Comparison of ENCODE assay signal across 7 mouse cellular contexts in the genomic region with DNA sequence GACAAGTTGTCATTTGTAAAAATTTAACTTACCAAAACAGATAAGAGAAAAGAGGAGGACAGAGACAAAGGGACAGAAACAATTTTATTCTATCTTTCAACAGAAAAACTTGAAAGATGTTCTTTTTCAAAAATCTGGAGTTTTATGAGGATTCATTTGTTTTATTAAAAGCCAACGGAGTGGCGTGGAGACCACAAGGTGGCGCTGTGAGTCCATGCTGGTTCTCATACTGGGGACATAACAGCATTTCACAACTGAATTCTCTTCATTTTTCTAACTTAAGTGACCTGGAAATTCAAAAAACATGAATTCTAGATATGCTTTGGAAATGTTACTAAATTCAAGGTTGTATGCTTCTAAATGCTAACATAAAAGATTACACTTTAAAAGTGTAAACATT. TPM values are rescaled to one million over a fixed set of nuclear protein-coding genes. Genes with fewer than 3 reads are reported as not detected.
DNase-seq lines count a peak whose midpoint lies in the region; TF ChIP-seq lines count a peak whose summit lies in the region.

No protein-coding gene starts in this region.

- TF ChIP-seq POLR2A in brain, embryonic 14.5 days (IDR thresholded peaks at IDR 0.05; ENCODE audit: borderline replicate concordance, extremely low read depth, insufficient read depth, insufficient read length, poor library complexity, severe bottlenecking): no peak

- peak; percentile 41 for DNase-seq in layer of hippocampus, adult 11-12 months (ENCODE audit: low spot score)
- DNase-seq in layer of hippocampus, adult 9-11 months: no peak
- DNase-seq in MEL-GATA-1-ER (ENCODE audit: extremely low read depth, low read depth): peak; percentile 18
- peak; percentile 75 for DNase-seq in brain, embryonic 14.5 days (ENCODE audit: low read depth)
- peak; percentile 68 for DNase-seq in gastrocnemius, postnatal 14 days
- peak; percentile 57 for DNase-seq in left cerebral cortex, postnatal 4 days
- DNase-seq in retina, postnatal 1 day: peak; percentile 55

- intact Hi-C loops in gastrocnemius, postnatal 14 days (cut with DNase I; ENCODE audit: low total_unique reads): no loop called here
- intact Hi-C loops in left cerebral cortex, postnatal 4 days (cut with DNase I): no loop called here

- peak; percentile 85; the same call in 1 of the 2 replicates for TF ChIP-seq CTCF in brain, embryonic 14.5 days (IDR thresholded peaks at IDR 0.05; ENCODE audit: borderline replicate concordance, extremely low read depth, insufficient read depth, insufficient read length)

RNA-seq across cellular contexts. Expression of gene Cep44, which starts 20.5 kb away (rescaled TPM):
- polyA plus RNA-seq in brain, embryonic 14.5 days (2012; rRNA removed): 27.3 and 35.8 TPM in 2 replicates
- 1 to 10 TPM; 7.7 to 9.3 TPM for total RNA-seq in gastrocnemius, postnatal 14 days (2021)
- total RNA-seq in left cerebral cortex, postnatal 4 days (2021): 10 to 100 TPM; 23.5 to 26.0 TPM

RNA-seq across cellular contexts. Expression of gene Fbxo8, which starts 20.5 kb away (rescaled TPM):
- polyA plus RNA-seq in brain, embryonic 14.5 days (2012; rRNA removed): 25.6 and 26.7 TPM in 2 replicates
- total RNA-seq in gastrocnemius, postnatal 14 days (2021): 10 to 100 TPM; 17.6 to 18.7 TPM
- total RNA-seq in left cerebral cortex, postnatal 4 days (2021): 10 to 100 TPM; 28.0 to 30.8 TPM
